In the genomic region with DNA sequence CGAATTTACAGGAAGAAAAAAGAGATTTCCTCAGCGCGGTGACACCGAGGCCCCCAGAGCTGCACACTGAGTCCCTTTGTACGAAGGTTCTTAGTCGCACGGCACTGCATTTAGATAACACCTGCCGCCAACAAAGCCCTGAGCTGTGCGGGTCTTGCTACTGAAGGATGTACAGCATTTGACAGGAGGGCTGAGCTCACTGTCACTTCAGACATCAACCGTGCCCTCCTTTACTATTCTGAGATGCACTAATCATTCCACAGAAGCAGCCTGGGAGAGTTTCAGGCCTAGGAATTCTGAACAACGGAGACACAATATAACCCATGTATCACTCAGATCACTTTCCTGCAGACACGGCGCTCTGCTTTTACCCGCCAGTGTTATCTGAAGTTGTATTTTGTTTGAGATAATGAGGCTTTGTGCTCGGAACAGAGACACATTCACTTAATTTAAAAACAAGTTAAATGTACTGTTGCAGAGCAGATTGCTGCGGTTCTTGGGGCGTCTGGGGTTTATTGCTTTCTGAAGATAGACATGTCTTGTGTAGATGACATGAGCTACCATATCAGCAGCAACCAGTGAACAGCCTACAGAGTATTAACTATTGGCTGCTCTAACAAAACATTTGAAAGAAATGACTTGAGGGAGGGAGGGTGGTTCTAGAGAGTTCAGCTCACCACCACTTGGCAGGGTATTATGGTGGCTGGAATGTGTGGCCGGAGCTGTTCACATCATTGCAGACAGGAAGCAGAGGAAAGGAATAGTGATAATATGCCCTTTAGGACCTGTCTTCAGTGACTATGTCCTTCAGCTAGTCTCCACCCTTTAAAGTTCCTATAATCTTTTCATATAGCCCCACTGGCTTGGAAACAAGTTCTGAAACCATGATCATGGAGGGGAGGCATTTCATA, we compare ENCODE assay signal across 12 mouse cellular contexts. TPM values are rescaled to one million over a fixed set of nuclear protein-coding genes. Genes with fewer than 3 reads are reported as not detected.
DNase-seq lines count a peak whose midpoint lies in the region; ATAC-seq and TF ChIP-seq lines count a peak whose summit lies in the region.
"Had no signal": no experiment of that assay in that cellular context is flagged by ENCODE, and none has a peak within 500 bp of the region (broad histone marks: within the 10 kb centered on the region; RNA-seq: fewer than 3 reads in every experiment).

No protein-coding gene starts in this region.

- no peaks in the 10 kb centered on the region for H3K9me3 ChIP-seq in forebrain, embryonic 11.5 days (ENCODE audit: control insufficient read depth, low read length)
- H3K9me3 ChIP-seq in forebrain, embryonic 10.5 days, result no peaks in the 10 kb centered on the region
- H3K9me3 ChIP-seq in midbrain, embryonic 11.5 days (ENCODE audit: control insufficient read depth, low read length), result no peaks in the 10 kb centered on the region
- H3K9me3 ChIP-seq in midbrain, embryonic 10.5 days (replicated peaks), result no peaks in the 10 kb centered on the region
- no peaks in the 10 kb centered on the region for H3K9me3 ChIP-seq in hindbrain, embryonic 14.5 days (ENCODE audit: control insufficient read depth, low read length)
- no peaks in the 10 kb centered on the region for H3K9me3 ChIP-seq in neural tube, embryonic 14.5 days (ENCODE audit: control insufficient read depth, low read length)
- H3K9me3 ChIP-seq in liver, postnatal 0 days (ENCODE audit: low read length), result no peaks in the 10 kb centered on the region

- no peaks in the 10 kb centered on the region for H3K36me3 ChIP-seq in forebrain, embryonic 11.5 days (ENCODE audit: control insufficient read depth, insufficient read depth, low read length)
- no peaks in the 10 kb centered on the region for H3K36me3 ChIP-seq in forebrain, embryonic 10.5 days (replicated peaks)
- H3K36me3 ChIP-seq in midbrain, embryonic 11.5 days (ENCODE audit: control insufficient read depth, insufficient read depth, low read length), result no peaks in the 10 kb centered on the region
- no peaks in the 10 kb centered on the region for H3K36me3 ChIP-seq in midbrain, embryonic 10.5 days
- H3K36me3 ChIP-seq in hindbrain, embryonic 14.5 days (replicated peaks; ENCODE audit: control insufficient read depth, insufficient read depth), result no peaks in the 10 kb centered on the region
- no peaks in the 10 kb centered on the region for H3K36me3 ChIP-seq in neural tube, embryonic 14.5 days (ENCODE audit: control insufficient read depth, insufficient read depth, low read length)
- H3K36me3 ChIP-seq in liver, postnatal 0 days (replicated peaks; ENCODE audit: insufficient read depth, low read length), result no peaks in the 10 kb centered on the region

- no peaks in the 10 kb centered on the region for H3K27me3 ChIP-seq in forebrain, embryonic 11.5 days (ENCODE audit: control insufficient read depth, insufficient read depth, low read length)
- H3K27me3 ChIP-seq in forebrain, embryonic 10.5 days (ENCODE audit: poor library complexity, severe bottlenecking), result no peaks in the 10 kb centered on the region
- H3K27me3 ChIP-seq in midbrain, embryonic 11.5 days (ENCODE audit: control insufficient read depth, insufficient read depth, low read length), result no peaks in the 10 kb centered on the region
- no peaks in the 10 kb centered on the region for H3K27me3 ChIP-seq in midbrain, embryonic 10.5 days (ENCODE audit: low read depth, poor library complexity, severe bottlenecking)
- H3K27me3 ChIP-seq in hindbrain, embryonic 14.5 days (ENCODE audit: control insufficient read depth, insufficient read depth, low read length), result no peaks in the 10 kb centered on the region
- H3K27me3 ChIP-seq in neural tube, embryonic 14.5 days (ENCODE audit: control insufficient read depth, insufficient read depth, low read length), result no peaks in the 10 kb centered on the region
- no peaks in the 10 kb centered on the region for H3K27me3 ChIP-seq in liver, postnatal 0 days (ENCODE audit: insufficient read depth, low read length)

- no peak for TF ChIP-seq EP300 in liver, postnatal 0 days (IDR thresholded peaks at IDR 0.05; ENCODE audit: low read depth)

- no peak overlapping the region for H3K27ac ChIP-seq in forebrain, embryonic 11.5 days (ENCODE audit: low read depth, low read length)
- no peak overlapping the region for H3K27ac ChIP-seq in forebrain, embryonic 10.5 days
- H3K27ac ChIP-seq in midbrain, embryonic 11.5 days (ENCODE audit: low read depth, low read length), result no peak overlapping the region
- H3K27ac ChIP-seq in midbrain, embryonic 10.5 days (replicated peaks), result no peak overlapping the region; the same call in 1 of the 2 replicates
- peak overlapping the region; percentile 83 for H3K27ac ChIP-seq in hindbrain, embryonic 14.5 days
- peak overlapping the region; percentile 71 for H3K27ac ChIP-seq in neural tube, embryonic 14.5 days (ENCODE audit: low read depth, low read length)
- no peak overlapping the region for H3K27ac ChIP-seq in liver, postnatal 0 days (ENCODE audit: low read depth)
- H3K27ac ChIP-seq: stomach, postnatal 0 days had no signal

- no peak for DNase-seq in forebrain, embryonic 11.5 days (ENCODE audit: low spot score)
- DNase-seq in forebrain, embryonic 10.5 days (ENCODE audit: extremely low spot score, low spot score), result no peak
- no peak for DNase-seq in midbrain, embryonic 11.5 days (ENCODE audit: low spot score, missing footprints)
- no peak for DNase-seq in midbrain, embryonic 10.5 days (ENCODE audit: low spot score)
- peak; percentile 34 for DNase-seq in hindbrain, embryonic 14.5 days (ENCODE audit: low spot score)
- no peak for DNase-seq in spleen, adult 18-20 months
- DNase-seq in liver, postnatal 0 days, result no peak
- DNase-seq: cerebellum, adult 8-10 months; kidney, adult 8-10 months; lung, adult 2 months had no signal

- peak; percentile 60; the same call in 1 of the 2 replicates for ATAC-seq in forebrain, embryonic 11.5 days (replicated peaks; ENCODE audit: low FRiP score)
- ATAC-seq in midbrain, embryonic 11.5 days (ENCODE audit: low FRiP score), result peak; percentile 78
- peak; percentile 62; the same call in 1 of the 2 replicates for ATAC-seq in hindbrain, embryonic 14.5 days (ENCODE audit: low FRiP score)
- peak; percentile 83 for ATAC-seq in neural tube, embryonic 14.5 days (ENCODE audit: low read depth)
- no peak for ATAC-seq in liver, postnatal 0 days

- no peak for TF ChIP-seq CTCF in liver, postnatal 0 days (IDR thresholded peaks at IDR 0.05; ENCODE audit: low read depth)

- no peaks in the 10 kb centered on the region for H3K4me1 ChIP-seq in forebrain, embryonic 11.5 days (replicated peaks; ENCODE audit: control insufficient read depth, insufficient read depth, low read length)
- peaks cover 5% of the 10 kb centered on the region; the same call in 1 of the 2 replicates for H3K4me1 ChIP-seq in forebrain, embryonic 10.5 days
- no peaks in the 10 kb centered on the region for H3K4me1 ChIP-seq in midbrain, embryonic 11.5 days (ENCODE audit: control insufficient read depth, insufficient read depth, low read length)
- H3K4me1 ChIP-seq in midbrain, embryonic 10.5 days, result peaks cover 7% of the 10 kb centered on the region; the same call in 1 of the 2 replicates
- H3K4me1 ChIP-seq in hindbrain, embryonic 14.5 days (replicated peaks; ENCODE audit: control insufficient read depth, insufficient read depth, low read length), result peaks cover 13% of the 10 kb centered on the region; the same call in 1 of the 2 replicates
- 0 out of 2 replicates have a peak, but pooled peaks cover 4% of the 10 kb centered on the region for H3K4me1 ChIP-seq in neural tube, embryonic 14.5 days (ENCODE audit: control insufficient read depth, insufficient read depth, low read length)
- no peaks in the 10 kb centered on the region for H3K4me1 ChIP-seq in liver, postnatal 0 days (ENCODE audit: insufficient read depth)

- 67% methylated on average over 18 of the region's 18 CpGs for WGBS in forebrain, embryonic 11.5 days
- 78% methylated on average over 18 of the region's 18 CpGs for WGBS in forebrain, embryonic 10.5 days
- 67% methylated on average over 18 of the region's 18 CpGs for WGBS in midbrain, embryonic 11.5 days
- WGBS in midbrain, embryonic 10.5 days, result 78% methylated on average over 18 of the region's 18 CpGs
- 45% methylated on average over 18 of the region's 18 CpGs for WGBS in hindbrain, embryonic 14.5 days
- 27% methylated on average over 18 of the region's 18 CpGs for WGBS in neural tube, embryonic 14.5 days
- WGBS in liver, postnatal 0 days (ENCODE audit: insufficient replicate concordance), result 66% methylated on average over 18 of the region's 18 CpGs

- no peak overlapping the region for H3K4me2 ChIP-seq in forebrain, embryonic 11.5 days (ENCODE audit: low read depth, low read length, severe bottlenecking)
- H3K4me2 ChIP-seq in midbrain, embryonic 11.5 days, result no peak overlapping the region
- H3K4me2 ChIP-seq in hindbrain, embryonic 14.5 days (replicated peaks), result no peak overlapping the region
- H3K4me2 ChIP-seq in neural tube, embryonic 14.5 days (ENCODE audit: low read depth, low read length), result peak overlapping the region; percentile 19; the same call in 1 of the 2 replicates
- no peak overlapping the region for H3K4me2 ChIP-seq in liver, postnatal 0 days (ENCODE audit: low read depth, low read length)

- no peak overlapping the region for H3K9ac ChIP-seq in forebrain, embryonic 11.5 days (ENCODE audit: low read length)
- H3K9ac ChIP-seq in midbrain, embryonic 11.5 days (ENCODE audit: low read length), result no peak overlapping the region
- peak overlapping the region; percentile 12; the same call in 1 of the 2 replicates for H3K9ac ChIP-seq in hindbrain, embryonic 14.5 days
- H3K9ac ChIP-seq in neural tube, embryonic 14.5 days (replicated peaks; ENCODE audit: low read depth, low read length), result no peak overlapping the region
- H3K9ac ChIP-seq in liver, postnatal 0 days (replicated peaks), result no peak overlapping the region

- H3K4me3 ChIP-seq in forebrain, embryonic 11.5 days (ENCODE audit: low read depth, low read length), result no peak overlapping the region
- H3K4me3 ChIP-seq in forebrain, embryonic 10.5 days, result no peak overlapping the region
- H3K4me3 ChIP-seq in midbrain, embryonic 11.5 days (ENCODE audit: low read depth, low read length), result no peak overlapping the region
- H3K4me3 ChIP-seq in midbrain, embryonic 10.5 days, result no peak overlapping the region
- no peak overlapping the region for H3K4me3 ChIP-seq in hindbrain, embryonic 14.5 days (replicated peaks; ENCODE audit: low read length)
- H3K4me3 ChIP-seq in neural tube, embryonic 14.5 days (ENCODE audit: low read depth, low read length), result no peak overlapping the region
- no peak overlapping the region for H3K4me3 ChIP-seq in liver, postnatal 0 days (ENCODE audit: low read depth, low read length)

RNA-seq across cellular contexts. Expression of a gene that starts 25.5 kb away (rescaled TPM):
- 31.8 and 37.2 TPM in 2 replicates for polyA plus RNA-seq in forebrain, embryonic 11.5 days (2014; fragmentation: Nextera tagmentation; extraction: Ambion mirVana)
- 23.5 and 26.3 TPM in 2 replicates for polyA plus RNA-seq in forebrain, embryonic 10.5 days (2016; fragmentation: Nextera tagmentation; extraction: Ambion mirVana)
- 39.8 and 41.6 TPM in 2 replicates for polyA plus RNA-seq in midbrain, embryonic 11.5 days (2014; fragmentation: Nextera tagmentation; extraction: Ambion mirVana)
- polyA plus RNA-seq in midbrain, embryonic 10.5 days (2016; fragmentation: Nextera tagmentation; extraction: Ambion mirVana), result 28.3 and 34.6 TPM in 2 replicates
- polyA plus RNA-seq in hindbrain, embryonic 14.5 days (2014; fragmentation: Nextera tagmentation; extraction: Ambion mirVana), result 66.5 and 69.0 TPM in 2 replicates
- 74.5 and 75.0 TPM in 2 replicates for polyA plus RNA-seq in neural tube, embryonic 14.5 days (2014; fragmentation: Nextera tagmentation; extraction: Ambion mirVana)
- 1.5 and 1.8 TPM in 2 replicates for polyA plus RNA-seq in liver, postnatal 0 days (2015; fragmentation: Nextera tagmentation; extraction: Ambion mirVana)

Comparison
In these comparisons a context has a peak if more than half of its experiments do, and no peak if none do; other contexts are left out.
1. H3K27ac ChIP-seq: peak in hindbrain, embryonic 14.5 days (single experiment) and neural tube, embryonic 14.5 days (single experiment); none in forebrain, embryonic 11.5 days (single experiment), forebrain, embryonic 10.5 days (single experiment), midbrain, embryonic 11.5 days (single experiment), midbrain, embryonic 10.5 days (single experiment) and liver, postnatal 0 days (single experiment).